Mouse (Mus musculus) ES-E14 (cell line): ENCODE data around the gene Tert. TPM values are rescaled to one million over a fixed set of nuclear protein-coding genes. Genes with fewer than 3 reads are reported as not detected.

ENCODE experiments used
- DNase-seq: peaks from one replicate; pipeline ENCODE4 v3.0.0-alpha.2; 2013; ENCODE audit warnings: low read depth, low spot score
- H3K27ac ChIP-seq: 2 replicates; pipeline ENCODE4 v1.5.1; 2012; ENCODE audit warnings: low read depth, mild to moderate bottlenecking, low read length, moderate library complexity, mixed read lengths; ENCODE audit not compliant: poor library complexity, insufficient read depth, severe bottlenecking
- H3K36me3 ChIP-seq: 2 replicates; pipeline ENCODE4 v1.6.1; 2012; ENCODE audit warnings: mild to moderate bottlenecking, low read length, moderate library complexity, mixed read lengths; ENCODE audit not compliant: control insufficient read depth, poor library complexity, insufficient read depth, severe bottlenecking
- H3K4me1 ChIP-seq, 2 experiments: fragments of 150-350 bp in 1 of 2; sonication (generic) in 1 of 2; 2 replicates each; pipeline ENCODE4 v1.6.1; 2012; ENCODE audit warnings: low read length in 2 of 2, mild to moderate bottlenecking in 1 of 2, mixed read lengths in 1 of 2; ENCODE audit not compliant: control insufficient read depth in 2 of 2, insufficient read depth in 2 of 2, poor library complexity in 1 of 2
- H3K4me3 ChIP-seq, 2 experiments: fragments of 150-350 bp in 1 of 2; sonication (generic) in 1 of 2; 2 replicates each; pipeline ENCODE4 v1.5.1; 2012; ENCODE audit warnings: low read length in 2 of 2, low read depth in 1 of 2, mild to moderate bottlenecking in 1 of 2, mixed read lengths in 1 of 2; ENCODE audit not compliant: insufficient read depth in 1 of 2, poor library complexity in 1 of 2, severe bottlenecking in 1 of 2
- H3K9ac ChIP-seq: 2 replicates; pipeline ENCODE4 v1.6.1; 2012; ENCODE audit warnings: low read depth, mild to moderate bottlenecking, low read length, mixed read lengths; ENCODE audit not compliant: poor library complexity, insufficient read depth, severe bottlenecking
- H3K9me3 ChIP-seq: fragments of 150-350 bp; sonication (generic); 2 replicates; pipeline ENCODE4 v1.6.1; 2012; ENCODE audit warnings: low read depth, mild to moderate bottlenecking, low read length; ENCODE audit not compliant: control insufficient read depth, insufficient read depth
- CHD2 ChIP-seq: IDR thresholded peaks from 2 replicates; pipeline ENCODE4 v1.6.1; 2014; ENCODE audit warnings: mild to moderate bottlenecking, low read depth, low read length, inconsistent platforms
- HCFC1 ChIP-seq: IDR thresholded peaks from 2 replicates; pipeline ENCODE4 v1.6.1; 2012; ENCODE audit warnings: low read length, inconsistent platforms, borderline replicate concordance; ENCODE audit not compliant: insufficient read depth
- MAFK ChIP-seq: IDR thresholded peaks from 2 replicates; pipeline ENCODE4 v1.6.1; 2014; ENCODE audit warnings: mild to moderate bottlenecking, low read depth, low read length, inconsistent platforms; ENCODE audit not compliant: insufficient read depth
- ZC3H11A ChIP-seq: IDR thresholded peaks from 2 replicates; pipeline ENCODE4 v1.6.1; 2012; ENCODE audit warnings: low read depth, mild to moderate bottlenecking, inconsistent platforms, low read length, borderline replicate concordance
- ZNF384 ChIP-seq: IDR thresholded peaks from 2 replicates; pipeline ENCODE4 v1.6.1; 2012; ENCODE audit warnings: low read depth, low read length, inconsistent platforms
- in situ Hi-C, 2 experiments: fragments of 600-800 bp; cut with MboI; formaldehyde crosslinking; loops; one replicate each; pipeline ENCODE4 v1.15.1; 2025; ENCODE audit warnings: low sequenced_read_pairs in 2 of 2, inconsistent platforms in 1 of 2; ENCODE audit not compliant: unreplicated experiment in 2 of 2
- total RNA-seq: library from RNA; depleted of rRNA; stranded (reverse); fragments of 300-350 nt; gene quantifications from 2 replicates; pipeline ENCODE4 v1.2.3, GENCODE M21; 2012; rRNA removed

The Tert gene
- total RNA-seq, 1 experiment: 11.7 TPM

DNA sequence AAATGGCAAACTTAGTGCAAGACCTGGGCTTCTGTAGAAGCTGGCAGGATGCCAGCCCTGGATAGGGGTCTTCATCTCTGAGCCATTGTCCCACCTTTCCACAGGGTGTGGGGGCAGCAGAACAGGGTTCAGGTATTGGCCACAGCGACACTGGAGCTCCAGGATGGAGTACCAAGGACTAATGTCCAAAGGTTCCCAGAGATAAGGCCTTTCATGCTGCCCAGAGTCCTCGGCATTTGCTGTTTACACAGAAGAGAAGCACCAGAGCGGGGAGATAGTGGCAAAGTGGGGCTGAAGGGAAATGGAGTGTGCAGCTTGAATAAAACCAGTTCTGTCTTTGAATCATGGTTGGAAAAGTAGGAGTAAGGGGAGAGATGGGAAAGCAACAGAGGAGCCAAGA, 69.8 kb downstream of the Tert start:
- peaks cover 0 to 2% of the 10 kb centered on the region in 2 experiments; a peak in 1 of 4 replicates for H3K4me1 ChIP-seq
- no peak overlapping the region for H3K27ac ChIP-seq
- in situ Hi-C loops: loop anchor here in 1 of 2 experiments (10.0 kb wide), 1 partner anchor 182 kb away; no protein-coding TSS in a partner anchor
- no peaks in the 10 kb centered on the region for H3K9me3 ChIP-seq
- no peak overlapping the region for H3K4me3 ChIP-seq
- DNase-seq: no peak
- H3K9ac ChIP-seq: no peak overlapping the region
- TF ChIP-seq ZC3H11A (no peak), HCFC1 (no peak), CHD2 (no peak), ZNF384 (no peak), MAFK (no peak)
- no peaks in the 10 kb centered on the region for H3K36me3 ChIP-seq

Other genes starting within 250 kb of the Tert start
- gene Lpcat1, start 159.7 kb upstream of the Tert start, total RNA-seq: 105 and 128 TPM in 2 replicates
- 0.16 and 0.18 TPM in 2 replicates for gene Slc6a3, start 90.2 kb upstream of the Tert start, total RNA-seq
- 106 and 107 TPM in 2 replicates for gene Clptm1l, start 22.9 kb upstream of the Tert start, total RNA-seq
- gene Slc6a18, start 51.1 kb downstream of the Tert start, total RNA-seq: not detected in 2 replicates
- 0.09 and 0.16 TPM in 2 replicates for gene Slc6a19, start 78.0 kb downstream of the Tert start, total RNA-seq
- gene Slc12a7, start 106.2 kb downstream of the Tert start, total RNA-seq: 87.1 and 126 TPM in 2 replicates
- 1.8 and 2.6 TPM in 2 replicates for gene Nkd2, start 220.7 kb downstream of the Tert start, total RNA-seq